Mouse (Mus musculus) liver, embryonic 14.5 days (tissue): ENCODE results near the gene Rhbdd2.

Source experiments
- CTCF ChIP-seq: IDR thresholded peaks from 2 replicates; pipeline ENCODE4 v1.5.1; 2016; ENCODE audit warnings: antibody characterized with exemption, low read depth, control low read depth
- EP300 ChIP-seq: IDR thresholded peaks from 2 replicates; pipeline ENCODE4 v1.6.1; 2016; ENCODE audit warnings: antibody characterized with exemption, low read depth

DNA sequence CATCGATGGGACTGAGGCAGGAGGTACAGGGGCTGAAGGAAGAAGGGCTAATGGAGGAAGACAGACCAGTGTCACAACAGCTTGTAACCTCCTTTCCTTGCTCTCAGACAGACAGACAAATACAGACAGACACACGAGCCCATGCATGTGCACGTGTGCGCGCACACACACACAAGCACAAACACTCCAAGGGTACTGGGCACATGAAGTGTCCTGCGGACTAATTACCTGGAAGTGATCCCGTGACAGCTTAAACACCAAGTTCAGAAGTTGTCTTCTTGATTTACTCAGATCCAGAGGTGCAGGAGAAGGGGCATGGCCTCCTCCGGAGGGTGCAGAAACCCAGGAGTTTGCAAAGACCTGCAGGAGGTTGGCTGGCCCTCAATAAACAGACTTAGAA, 46.7 kb upstream of the Rhbdd2 start:
- TF ChIP-seq CTCF (no peak), EP300 (no peak)
